Mouse (Mus musculus) spleen, adult 2 months (tissue): Measurements from ENCODE around the gene Tmem108. TPM values are rescaled to one million over a fixed set of nuclear protein-coding genes. Genes with fewer than 3 reads are reported as not detected.

Experiments
- DNase-seq, 2 experiments: peaks; one replicate each; pipeline versions ENCODE4 v3.0.0 to v3.0.0-alpha.2; 2012 to 2021; ENCODE audit warnings: low spot score in 2 of 2, low read depth in 1 of 2
- H3K27ac ChIP-seq: fragments of 200-500 bp; 2 replicates; pipeline ENCODE4 v1.5.1; 2012; ENCODE audit warnings: low read length, inconsistent platforms; ENCODE audit not compliant: insufficient read depth
- H3K27me3 ChIP-seq: fragments of 200-500 bp; 2 replicates; pipeline ENCODE4 v1.6.1; 2012; ENCODE audit warnings: mild to moderate bottlenecking, moderate library complexity, low read length, inconsistent platforms; ENCODE audit not compliant: control insufficient read depth, insufficient read depth
- H3K36me3 ChIP-seq: fragments of 200-500 bp; 2 replicates; pipeline ENCODE4 v1.6.1; 2012; ENCODE audit warnings: mild to moderate bottlenecking, low read length, inconsistent platforms; ENCODE audit not compliant: control insufficient read depth, insufficient read depth
- H3K4me1 ChIP-seq: fragments of 200-500 bp; 2 replicates; pipeline ENCODE4 v1.6.1; 2011; ENCODE audit warnings: inconsistent platforms; ENCODE audit not compliant: control insufficient read depth, insufficient read depth, insufficient read length
- H3K4me3 ChIP-seq: fragments of 200-500 bp; 2 replicates; pipeline ENCODE4 v1.5.1; 2011; ENCODE audit warnings: mild to moderate bottlenecking, inconsistent platforms; ENCODE audit not compliant: insufficient read depth, insufficient read length; ENCODE audit errors: extremely low read depth
- CTCF ChIP-seq: fragments of 200-500 bp; IDR thresholded peaks from 2 replicates; pipeline ENCODE4 v1.5.1; 2011; ENCODE audit warnings: mild to moderate bottlenecking, inconsistent platforms; ENCODE audit not compliant: insufficient read depth, insufficient read length, insufficient replicate concordance; ENCODE audit errors: extremely low read depth
- POLR2A ChIP-seq: fragments of 200-500 bp; IDR thresholded peaks from 2 replicates; pipeline ENCODE4 v1.6.1; 2011; ENCODE audit warnings: low read depth, low read length, inconsistent platforms
- WGBS: fragments of 180-500 bp; shearing (Covaris S2); methylation state at CpG from one replicate; pipeline ENCODE4 v1.1.7; 2018; 5-methylcytosine and 5-hydroxymethylcytosine counted together
- polyA plus RNA-seq: library from polyadenylated mRNA; depleted of rRNA; stranded (reverse); fragments of >200 nt; gene quantifications from 2 replicates; pipeline ENCODE4 v1.2.3, GENCODE M21; 2012

Gene Tmem108
- polyA plus RNA-seq, 1 experiment = 2.2 TPM

DNA sequence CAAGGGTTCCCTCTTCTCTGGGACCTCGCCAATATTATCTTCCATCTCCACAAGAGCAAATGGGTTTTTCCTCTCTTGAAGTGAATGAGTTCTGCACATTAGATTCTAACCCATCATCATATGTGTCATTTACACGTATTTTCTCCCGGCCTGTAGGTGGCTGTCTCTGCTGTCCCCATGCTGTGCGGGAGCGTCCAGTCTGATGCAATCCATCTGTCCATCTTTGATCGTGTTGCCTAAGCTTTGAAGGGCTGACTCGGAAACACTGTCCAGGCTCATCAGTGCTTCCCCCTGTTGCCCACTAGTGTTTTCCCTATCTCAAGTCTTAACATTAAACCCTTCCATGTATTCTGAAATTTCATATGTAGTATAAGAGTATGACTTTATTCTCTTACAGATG lies 36.1 kb downstream of the Tmem108 start:
- TF ChIP-seq CTCF (no peak), POLR2A (no peak)
- H3K27ac ChIP-seq = no peak overlapping the region
- no peak overlapping the region for H3K4me3 ChIP-seq
- WGBS = 85% methylated on average over 7 of the region's 7 CpGs
- no peaks in the 10 kb centered on the region for H3K4me1 ChIP-seq
- no peaks in the 10 kb centered on the region for H3K36me3 ChIP-seq
- H3K27me3 ChIP-seq = no peaks in the 10 kb centered on the region
- DNase-seq = no peak

DNA sequence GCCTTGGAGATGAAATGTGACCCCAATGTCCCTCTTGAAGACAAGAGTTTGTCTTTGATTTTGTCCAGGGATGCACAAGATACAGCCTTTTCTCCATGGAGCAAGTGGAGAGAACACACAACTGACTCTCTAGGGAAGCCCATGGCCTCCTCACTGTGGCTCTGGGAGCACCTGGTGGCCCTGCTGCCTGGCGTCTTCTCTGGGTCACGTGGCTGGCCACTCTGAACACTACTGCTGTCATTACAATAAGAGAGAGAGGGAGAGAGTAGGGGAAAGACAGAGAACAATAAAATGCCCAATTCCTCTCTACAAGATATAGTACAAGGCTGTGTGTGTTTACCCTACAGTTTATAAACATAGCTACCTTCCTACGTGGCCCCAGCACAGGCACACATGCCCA lies 40.2 kb downstream of the Tmem108 start:
- TF ChIP-seq CTCF (no peak), POLR2A (no peak)
- no peaks in the 10 kb centered on the region for H3K4me1 ChIP-seq
- no peak for DNase-seq
- H3K27me3 ChIP-seq = no peaks in the 10 kb centered on the region
- no peak overlapping the region for H3K27ac ChIP-seq
- no peak overlapping the region for H3K4me3 ChIP-seq
- WGBS = 78% methylated on average over 3 of the region's 3 CpGs
- H3K36me3 ChIP-seq = no peaks in the 10 kb centered on the region

DNA sequence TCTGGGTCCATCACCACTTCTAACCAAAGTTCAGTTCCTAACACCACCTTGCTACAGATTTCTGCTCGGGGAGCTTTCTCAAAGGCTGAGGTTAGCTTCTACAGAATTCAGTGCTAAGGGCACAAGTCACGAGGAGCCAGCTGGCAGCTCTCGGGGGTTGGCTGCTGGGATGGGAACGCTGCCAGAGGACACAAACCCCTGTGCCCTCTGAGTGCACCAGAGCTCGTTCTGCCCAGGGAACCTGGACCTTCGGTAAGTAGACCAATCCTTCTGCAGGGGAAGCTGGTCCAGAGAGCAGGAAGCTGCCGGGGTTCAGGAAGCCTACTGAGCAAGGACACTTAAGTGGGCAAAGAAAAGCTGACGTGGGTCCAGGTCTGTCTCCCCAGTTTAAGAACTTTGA lies 40.6 kb downstream of the Tmem108 start:
- no peak for DNase-seq
- H3K4me3 ChIP-seq = no peak overlapping the region
- WGBS = 75% methylated on average over 8 of the region's 8 CpGs
- TF ChIP-seq POLR2A = no peak
- TF ChIP-seq CTCF = no peak
- no peaks in the 10 kb centered on the region for H3K27me3 ChIP-seq
- 0 out of 2 replicates have a peak, but pooled peaks cover under 1% of the 10 kb centered on the region for H3K4me1 ChIP-seq
- no peaks in the 10 kb centered on the region for H3K36me3 ChIP-seq
- H3K27ac ChIP-seq = no peak overlapping the region

DNA sequence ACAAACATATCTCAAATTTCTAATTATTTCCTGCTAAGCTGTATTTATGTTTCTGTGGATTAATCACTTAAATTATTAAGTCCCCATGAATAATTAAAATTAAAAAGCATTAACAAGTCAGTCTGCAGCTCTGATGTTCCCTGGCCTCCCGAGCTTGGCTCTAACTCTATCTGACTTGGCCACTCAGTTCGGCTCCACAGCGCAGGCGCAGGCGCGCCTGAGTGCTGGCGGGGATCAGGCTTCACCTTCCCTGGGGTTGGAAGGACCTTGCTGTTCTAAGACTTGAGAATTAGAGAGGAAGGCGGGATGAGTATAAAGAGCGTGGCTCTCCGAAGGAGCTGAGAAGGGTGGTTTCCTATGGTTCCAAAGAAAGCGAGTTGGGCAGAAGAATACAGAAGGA lies 41.6 kb downstream of the Tmem108 start:
- Histone ChIP-seq H3K4me3 (no peak overlapping the region), H3K27me3 (no peaks in the 10 kb centered on the region), H3K36me3 (no peaks in the 10 kb centered on the region), H3K4me1 (0 out of 2 replicates have a peak, but pooled peaks cover 2% of the 10 kb centered on the region), H3K27ac (no peak overlapping the region)
- 90% methylated on average over 11 of the region's 11 CpGs for WGBS
- TF ChIP-seq CTCF (no peak), POLR2A (no peak)
- DNase-seq = no peak

DNA sequence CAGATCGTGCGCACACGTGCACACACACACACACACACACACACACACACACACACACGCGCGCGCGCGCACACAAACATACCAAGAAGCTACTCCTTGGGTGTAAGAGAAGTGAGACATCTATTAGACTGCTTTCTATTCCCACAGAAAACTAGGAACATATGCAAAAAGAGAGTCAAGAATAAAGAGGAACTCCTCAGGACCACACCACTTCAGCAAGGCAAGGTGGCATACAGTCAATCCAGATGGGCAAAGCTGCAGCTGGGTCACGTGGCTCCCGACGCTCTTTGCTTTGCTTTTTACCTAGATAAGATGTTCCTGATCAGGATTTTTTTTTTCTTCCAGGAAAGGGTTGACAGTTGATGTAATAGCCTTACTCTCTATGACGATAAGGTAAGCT lies 45.6 kb downstream of the Tmem108 start:
- TF ChIP-seq POLR2A = no peak
- TF ChIP-seq CTCF = no peak
- 71% methylated on average over 13 of the region's 13 CpGs for WGBS
- no peak for DNase-seq

DNA sequence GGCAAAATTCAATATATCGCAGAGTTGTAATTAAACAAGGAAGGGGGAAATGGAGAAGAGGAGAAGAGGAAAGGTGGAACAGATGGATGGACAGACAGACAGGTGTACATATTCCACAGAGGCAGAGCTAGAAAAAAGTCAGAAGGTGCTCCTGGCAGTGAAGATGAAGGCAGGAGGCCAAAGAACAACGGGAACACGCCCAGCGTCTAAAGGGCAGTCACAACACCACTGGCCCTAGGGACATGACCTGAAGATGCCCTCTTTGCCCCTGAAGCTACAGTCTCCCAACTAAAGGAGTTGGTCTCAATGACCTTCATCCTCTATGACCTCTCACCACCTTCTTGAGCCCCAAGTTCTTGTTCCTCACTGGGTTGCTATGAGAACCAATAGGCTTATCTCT lies 46.3 kb downstream of the Tmem108 start:
- TF ChIP-seq POLR2A (no peak), CTCF (no peak)
- no peak for DNase-seq
- Histone ChIP-seq H3K36me3 (no peaks in the 10 kb centered on the region), H3K4me3 (no peak overlapping the region), H3K4me1 (0 out of 2 replicates have a peak, but pooled peaks cover 2% of the 10 kb centered on the region), H3K27me3 (no peaks in the 10 kb centered on the region), H3K27ac (no peak overlapping the region)
- 88% methylated on average over 4 of the region's 4 CpGs for WGBS

More for the DNA sequence above, 45.6 kb downstream of the Tmem108 start:
- H3K36me3 ChIP-seq = no peaks in the 10 kb centered on the region
- no peaks in the 10 kb centered on the region for H3K27me3 ChIP-seq
- no peak overlapping the region for H3K4me3 ChIP-seq
- H3K27ac ChIP-seq = no peak overlapping the region
- H3K4me1 ChIP-seq = 0 out of 2 replicates have a peak, but pooled peaks cover 2% of the 10 kb centered on the region

DNA sequence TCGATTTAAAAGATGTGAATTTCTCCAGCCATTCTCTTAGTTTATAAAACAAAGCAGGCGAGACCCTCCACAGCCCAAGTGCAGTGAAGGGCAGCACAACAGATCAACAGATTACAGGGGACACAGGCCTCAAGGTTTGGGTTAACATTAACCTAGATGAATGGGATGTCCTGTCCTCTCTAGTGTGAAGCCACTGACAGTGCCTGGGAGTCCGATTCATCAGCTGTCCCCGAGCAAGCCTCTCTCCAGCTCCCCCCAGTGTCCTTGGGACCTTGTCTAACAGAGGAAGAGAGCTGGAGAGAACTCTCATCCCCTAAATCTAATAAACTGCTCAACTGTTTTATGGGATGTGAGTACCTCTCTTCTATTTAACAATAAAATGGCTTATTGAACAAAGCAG lies 48.4 kb downstream of the Tmem108 start:
- H3K36me3 ChIP-seq = no peaks in the 10 kb centered on the region
- no peaks in the 10 kb centered on the region for H3K27me3 ChIP-seq
- H3K4me3 ChIP-seq = no peak overlapping the region
- no peak for DNase-seq
- peaks cover 7% of the 10 kb centered on the region; the same call in 1 of the 2 replicates for H3K4me1 ChIP-seq
- no peak overlapping the region for H3K27ac ChIP-seq
- 87% methylated on average over 4 of the region's 4 CpGs for WGBS
- no peak for TF ChIP-seq POLR2A
- TF ChIP-seq CTCF = no peak
